Mouse (Mus musculus) hindbrain, embryonic 14.5 days (tissue): ENCODE results near the gene Elmo1. TPM values are rescaled to one million over a fixed set of nuclear protein-coding genes. Genes with fewer than 3 reads are reported as not detected.

Experiments used
- ATAC-seq: fragments of 200-750 bp; cut with Nextera tagmentation; 2 replicates; pipeline ENCODE4 v1.8.0; 2017; ENCODE audit warnings: moderate number of reproducible peaks, mild to moderate bottlenecking, moderate TSS enrichment, moderate library complexity; ENCODE audit not compliant: low FRiP score
- DNase-seq: peaks from one replicate; pipeline ENCODE4 v3.0.0-alpha.2; 2015; ENCODE audit warnings: low spot score
- H3K27ac ChIP-seq: fragments of 300-500 bp; sonication (generic); 2 replicates; pipeline ENCODE4 v1.5.1; 2014; ENCODE audit warnings: mild to moderate bottlenecking, moderate library complexity
- H3K27me3 ChIP-seq: fragments of 300-500 bp; sonication (generic); 2 replicates; pipeline ENCODE4 v1.6.1; 2014; ENCODE audit warnings: mild to moderate bottlenecking, low read length, mixed read lengths; ENCODE audit not compliant: control insufficient read depth, insufficient read depth
- H3K36me3 ChIP-seq: fragments of 300-500 bp; sonication (generic); replicated peaks from 2 replicates; pipeline ENCODE4 v1.6.1; 2014; ENCODE audit not compliant: control insufficient read depth, insufficient read depth
- H3K4me1 ChIP-seq: fragments of 300-500 bp; sonication (generic); replicated peaks from 2 replicates; pipeline ENCODE4 v1.6.1; 2014; ENCODE audit warnings: antibody characterized with exemption, low read length, mixed read lengths; ENCODE audit not compliant: control insufficient read depth, insufficient read depth
- H3K4me2 ChIP-seq: fragments of 300-500 bp; sonication (generic); replicated peaks from 2 replicates; pipeline ENCODE4 v1.6.1; 2014; ENCODE audit warnings: mild to moderate bottlenecking, moderate library complexity
- H3K4me3 ChIP-seq: fragments of 300-500 bp; sonication (generic); replicated peaks from 2 replicates; pipeline ENCODE4 v1.5.1; 2014; ENCODE audit warnings: mild to moderate bottlenecking, low read length
- H3K9ac ChIP-seq: fragments of 300-500 bp; sonication (generic); 2 replicates; pipeline ENCODE4 v1.6.1; 2014
- H3K9me3 ChIP-seq: fragments of 300-500 bp; sonication (generic); 2 replicates; pipeline ENCODE4 v1.6.1; 2016; ENCODE audit warnings: low read length; ENCODE audit not compliant: control insufficient read depth
- WGBS: fragments of 180-500 bp; shearing (Covaris S2); extraction: QIAGEN DNeasy Blood & Tissue Kit; methylation state at CpG from one replicate; pipeline ENCODE4 v1.1.7; 2014; 5-methylcytosine and 5-hydroxymethylcytosine counted together
- polyA plus RNA-seq: library from polyadenylated mRNA; unstranded; fragments of >200 nt; fragmentation: Nextera tagmentation; extraction: Ambion mirVana; gene quantifications from 2 replicates; pipeline ENCODE4 v1.2.1, GENCODE M21; 2014

Elmo1 gene
- polyA plus RNA-seq, 1 experiment from 2014 or later = 41.9 TPM

DNA sequence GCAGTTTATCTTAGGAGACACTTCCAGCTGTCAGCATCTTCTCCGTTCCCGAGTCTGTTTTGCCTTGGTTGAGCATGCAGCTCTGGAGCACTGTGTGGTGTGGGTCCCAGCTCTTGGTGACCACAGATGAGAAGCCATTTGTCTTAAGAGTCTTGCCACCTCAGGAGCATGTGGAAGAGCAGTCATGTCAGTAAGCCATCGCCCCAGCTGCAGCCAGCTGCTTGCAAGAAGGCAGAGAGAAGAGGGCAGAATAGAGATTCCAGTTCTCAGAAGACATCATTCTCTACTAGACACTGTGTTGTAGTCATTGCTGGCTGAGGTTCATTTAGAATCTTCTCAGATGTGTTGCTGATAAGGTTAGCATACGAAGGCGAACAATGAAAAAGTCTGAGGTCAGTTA lies 11.3 kb downstream of the Elmo1 start:
- H3K36me3 ChIP-seq = no peaks in the 10 kb centered on the region
- H3K27me3 ChIP-seq = no peaks in the 10 kb centered on the region
- 86% methylated on average over 5 of the region's 5 CpGs for WGBS
- H3K9ac ChIP-seq = no peak overlapping the region
- no peak for DNase-seq
- H3K4me1 ChIP-seq = 0 out of 2 replicates have a peak, but pooled peaks cover 4% of the 10 kb centered on the region
- no peak overlapping the region for H3K4me2 ChIP-seq
- ATAC-seq = no peak
- no peaks in the 10 kb centered on the region for H3K9me3 ChIP-seq
- no peak overlapping the region for H3K27ac ChIP-seq
- no peak overlapping the region for H3K4me3 ChIP-seq

- no peak overlapping the region for H3K4me3 ChIP-seq
- no peak for DNase-seq
- 0 out of 2 replicates have a peak, but pooled peaks cover 4% of the 10 kb centered on the region for H3K4me1 ChIP-seq
- no peaks in the 10 kb centered on the region for H3K36me3 ChIP-seq
- H3K4me2 ChIP-seq = no peak overlapping the region
- H3K9ac ChIP-seq = no peak overlapping the region
- no peaks in the 10 kb centered on the region for H3K27me3 ChIP-seq
- ATAC-seq = no peak
- WGBS = 82% methylated on average over 2 of the region's 2 CpGs
- no peaks in the 10 kb centered on the region for H3K9me3 ChIP-seq
- no peak overlapping the region for H3K27ac ChIP-seq
These were observed 14.4 kb downstream of the Elmo1 start for GRCm38 (mm10) chr13:20104791-20105190.

DNA sequence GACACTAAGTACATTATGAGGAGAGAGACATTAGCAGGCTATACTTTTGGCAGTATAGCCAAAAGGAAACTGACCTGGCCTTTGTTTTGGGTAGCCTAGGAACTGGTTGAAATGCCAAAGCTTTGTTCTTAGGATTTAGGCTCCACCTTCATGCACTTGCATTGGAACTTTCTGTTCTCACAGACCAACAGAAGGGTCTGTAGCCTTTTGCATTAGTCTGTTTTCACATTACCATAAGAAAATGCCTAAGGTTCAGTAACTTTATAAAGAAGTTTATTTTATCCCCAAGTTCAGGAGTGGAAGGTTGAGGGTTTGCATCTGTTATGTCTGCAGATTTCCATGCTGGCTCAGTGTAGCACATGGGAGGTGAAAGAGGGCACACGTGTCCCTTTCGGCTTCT lies 15.6 kb downstream of the Elmo1 start:
- no peak for DNase-seq
- Histone ChIP-seq H3K9me3 (no peaks in the 10 kb centered on the region), H3K4me2 (no peak overlapping the region), H3K4me1 (peaks cover 6% of the 10 kb centered on the region), H3K9ac (no peak overlapping the region), H3K4me3 (no peak overlapping the region), H3K27me3 (no peaks in the 10 kb centered on the region), H3K36me3 (no peaks in the 10 kb centered on the region), H3K27ac (no peak overlapping the region)
- ATAC-seq = no peak
- WGBS = 91% methylated on average over 2 of the region's 2 CpGs

GRCm38 (mm10) chr13:20107953-20108498 lies 17.6 kb downstream of the Elmo1 start:
- no peak overlapping the region for H3K4me3 ChIP-seq
- no peak for DNase-seq

DNA sequence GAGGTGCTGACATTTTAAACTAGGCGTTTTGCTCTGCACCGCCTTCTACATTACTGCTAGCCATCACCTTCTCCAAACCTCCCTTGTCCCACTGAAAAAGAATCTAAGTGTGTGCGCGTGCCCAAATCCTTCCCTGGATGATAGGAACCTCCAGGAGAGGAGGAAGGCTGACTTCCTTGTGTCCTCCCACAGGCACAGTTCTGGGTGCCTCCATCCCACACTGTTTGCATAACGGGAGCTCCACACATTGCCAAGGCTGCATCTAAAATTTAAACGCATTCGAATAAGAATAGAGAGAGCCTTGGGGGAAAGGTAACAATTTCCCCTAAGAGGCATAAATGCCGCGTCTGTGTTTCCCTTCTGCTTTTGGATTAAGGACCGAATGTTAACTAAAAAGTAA lies 18.6 kb downstream of the Elmo1 start:
- H3K27ac ChIP-seq = no peak overlapping the region
- no peak for ATAC-seq
- whole genome bisulfite sequencing = 48% methylated on average over 10 of the region's 10 CpGs

More at GRCm38 (mm10) chr13:20107953-20108498, 17.6 kb downstream of the Elmo1 start:
- Histone ChIP-seq H3K9me3 (no peaks in the 10 kb centered on the region), H3K4me2 (no peak overlapping the region), H3K36me3 (no peaks in the 10 kb centered on the region), H3K27me3 (no peaks in the 10 kb centered on the region), H3K9ac (no peak overlapping the region), H3K4me1 (peaks cover 6% of the 10 kb centered on the region), H3K27ac (no peak overlapping the region)
- 93% methylated on average over 5 of the region's 5 CpGs for WGBS
- ATAC-seq = no peak

GRCm38 (mm10) chr13:20109446-20109845 lies 19.1 kb downstream of the Elmo1 start:
- no peak overlapping the region for H3K4me3 ChIP-seq
- H3K27ac ChIP-seq = no peak overlapping the region
- peaks cover 6% of the 10 kb centered on the region for H3K4me1 ChIP-seq
- no peak for ATAC-seq
- H3K4me2 ChIP-seq = no peak overlapping the region
- H3K9me3 ChIP-seq = no peaks in the 10 kb centered on the region
- no peak overlapping the region for H3K9ac ChIP-seq
- no peaks in the 10 kb centered on the region for H3K36me3 ChIP-seq
- 49% methylated on average over 2 of the region's 2 CpGs for WGBS
- H3K27me3 ChIP-seq = no peaks in the 10 kb centered on the region
- DNase-seq = no peak

More for the DNA sequence above, 18.6 kb downstream of the Elmo1 start:
- H3K4me1 ChIP-seq = peaks cover 6% of the 10 kb centered on the region
- no peak overlapping the region for H3K4me2 ChIP-seq
- H3K9me3 ChIP-seq = no peaks in the 10 kb centered on the region
- H3K36me3 ChIP-seq = no peaks in the 10 kb centered on the region
- H3K27me3 ChIP-seq = no peaks in the 10 kb centered on the region
- H3K9ac ChIP-seq = no peak overlapping the region
- no peak overlapping the region for H3K4me3 ChIP-seq
- no peak for DNase-seq

DNA sequence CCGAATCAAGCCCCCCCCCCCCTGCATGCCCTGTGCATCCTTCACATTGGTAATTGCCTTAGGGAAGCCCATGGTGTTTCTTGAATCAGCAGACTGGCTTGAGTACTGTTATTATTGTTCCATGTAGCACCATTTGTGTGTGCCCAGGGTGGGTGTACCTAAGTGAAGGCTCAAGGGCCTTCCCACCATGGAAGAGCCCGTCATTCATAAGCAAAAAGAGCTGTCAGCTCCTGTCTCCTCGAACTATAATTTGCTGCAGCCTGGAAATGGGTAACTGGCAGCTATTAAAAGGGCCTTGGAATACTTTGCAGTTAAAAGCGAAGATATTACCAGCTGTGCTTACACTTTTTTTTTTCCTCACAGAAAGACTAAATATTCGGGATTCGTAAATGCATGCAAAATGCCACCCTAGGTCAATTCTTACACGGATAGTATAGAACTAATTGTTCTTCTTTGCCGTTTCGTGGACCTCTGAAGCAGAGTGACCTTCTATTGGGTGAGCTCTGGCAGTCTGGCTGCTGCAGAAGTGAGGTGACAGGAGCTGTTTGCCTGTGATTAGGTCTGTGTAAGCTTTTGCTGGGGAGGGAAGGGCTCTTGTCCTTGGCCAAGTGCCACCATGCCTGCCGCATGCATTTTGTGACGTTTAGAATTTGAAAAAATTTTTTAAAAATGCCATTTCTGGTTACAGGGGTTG lies 19.7 kb downstream of the Elmo1 start:
- DNase-seq (no peak), ATAC-seq (no peak)
- no peak overlapping the region for H3K9ac ChIP-seq
- H3K4me3 ChIP-seq = no peak overlapping the region
- 58% methylated on average over 11 of the region's 11 CpGs for WGBS
- H3K4me2 ChIP-seq = no peak overlapping the region
- H3K36me3 ChIP-seq = no peaks in the 10 kb centered on the region
- H3K9me3 ChIP-seq = no peaks in the 10 kb centered on the region
- no peaks in the 10 kb centered on the region for H3K27me3 ChIP-seq
- H3K4me1 ChIP-seq = peaks cover 6% of the 10 kb centered on the region
- H3K27ac ChIP-seq = no peak overlapping the region

- Histone ChIP-seq H3K9ac (no peak overlapping the region), H3K36me3 (no peaks in the 10 kb centered on the region), H3K27me3 (no peaks in the 10 kb centered on the region), H3K4me1 (peaks cover 9% of the 10 kb centered on the region), H3K9me3 (no peaks in the 10 kb centered on the region), H3K4me3 (no peak overlapping the region), H3K4me2 (no peak overlapping the region), H3K27ac (no peak overlapping the region)
- whole genome bisulfite sequencing = 70% methylated on average over 2 of the region's 2 CpGs
- ATAC-seq (no peak), DNase-seq (no peak)
These were observed 20.9 kb downstream of the Elmo1 start for GRCm38 (mm10) chr13:20111256-20111800.

DNA sequence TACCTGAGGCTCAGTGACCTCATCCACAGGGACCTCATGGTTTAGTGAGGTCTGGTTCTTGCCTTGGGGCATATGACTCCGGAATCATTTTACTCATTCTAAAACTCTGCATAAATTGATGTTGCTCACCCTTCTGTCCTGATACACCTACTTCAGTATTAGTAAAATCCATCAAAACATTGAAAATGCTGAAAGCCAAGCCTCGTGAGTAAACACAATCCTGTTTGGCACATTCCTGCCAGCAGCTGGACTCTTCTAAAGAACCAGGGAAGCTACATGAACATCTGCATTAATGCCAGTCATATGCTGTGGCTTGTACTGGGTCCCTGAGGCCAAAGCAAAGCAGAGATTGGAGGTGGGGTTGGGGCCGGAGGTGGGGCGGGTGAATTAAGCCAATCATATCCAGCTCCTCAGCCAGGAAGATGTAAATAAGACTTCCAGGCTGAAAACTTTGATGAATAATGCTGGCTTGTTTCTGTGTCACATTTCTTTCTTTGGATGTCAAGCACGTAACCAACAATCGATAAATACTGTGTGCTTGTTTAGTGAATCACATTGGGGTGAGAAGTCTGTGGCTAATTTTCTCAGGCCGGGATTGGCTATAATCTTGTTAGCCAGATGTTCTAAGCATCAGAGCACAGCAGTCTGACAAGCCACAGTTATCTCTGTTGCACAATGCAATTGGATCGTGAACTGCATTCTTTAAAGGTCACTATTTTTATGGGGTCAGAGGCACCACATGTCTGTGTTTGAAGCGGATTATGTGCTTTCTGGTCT lies 24.9 kb downstream of the Elmo1 start:
- no peak for ATAC-seq

More for the DNA sequence above, 24.9 kb downstream of the Elmo1 start:
- Histone ChIP-seq H3K36me3 (no peaks in the 10 kb centered on the region), H3K4me1 (peaks cover 3% of the 10 kb centered on the region; the same call in 1 of the 2 replicates), H3K4me2 (no peak overlapping the region), H3K9me3 (no peaks in the 10 kb centered on the region), H3K9ac (no peak overlapping the region), H3K27ac (no peak overlapping the region), H3K27me3 (no peaks in the 10 kb centered on the region), H3K4me3 (no peak overlapping the region)
- no peak for DNase-seq
- 63% methylated on average over 9 of the region's 9 CpGs for WGBS
